Mouse (Mus musculus): ENCODE measurements around the gene Col20a1. TPM values are rescaled to one million over a fixed set of nuclear protein-coding genes. Genes with fewer than 3 reads are reported as not detected.

The Col20a1 gene
- polyA plus RNA-seq, 1 experiment from 2014 or later: 0.60 TPM

- Histone ChIP-seq H3K9ac (replicated peaks; ENCODE audit: low read depth, low read length) (no peak overlapping the region), H3K4me2 (ENCODE audit: low read depth, low read length) (no peak overlapping the region), H3K27ac (ENCODE audit: low read depth, low read length) (no peak overlapping the region), H3K27me3 (ENCODE audit: control insufficient read depth, insufficient read depth, low read length) (no peaks in the 10 kb centered on the region), H3K36me3 (ENCODE audit: control insufficient read depth, insufficient read depth, low read length) (no peaks in the 10 kb centered on the region), H3K4me1 (ENCODE audit: control insufficient read depth, insufficient read depth, low read length) (0 out of 2 replicates have a peak, but pooled peaks cover 3% of the 10 kb centered on the region), H3K4me3 (ENCODE audit: low read depth, low read length) (no peak overlapping the region), H3K9me3 (ENCODE audit: control insufficient read depth, low read length) (no peaks in the 10 kb centered on the region)
- 83% methylated on average over 11 of the region's 11 CpGs for WGBS
- ATAC-seq (ENCODE audit: low read depth): no peak
Measured at GRCm38 (mm10) chr2:181031406-181031934, 45.1 kb downstream of the Col20a1 start.

GRCm38 (mm10) chr2:181032407-181032806 is 46.1 kb downstream of the Col20a1 start:
- 55% methylated on average over 5 of the region's 5 CpGs for WGBS
- Histone ChIP-seq H3K4me2 (ENCODE audit: low read depth, low read length) (no peak overlapping the region), H3K27me3 (ENCODE audit: control insufficient read depth, insufficient read depth, low read length) (no peaks in the 10 kb centered on the region), H3K27ac (ENCODE audit: low read depth, low read length) (no peak overlapping the region), H3K9ac (replicated peaks; ENCODE audit: low read depth, low read length) (no peak overlapping the region), H3K9me3 (ENCODE audit: control insufficient read depth, low read length) (no peaks in the 10 kb centered on the region), H3K4me1 (ENCODE audit: control insufficient read depth, insufficient read depth, low read length) (no peaks in the 10 kb centered on the region), H3K4me3 (ENCODE audit: low read depth, low read length) (no peak overlapping the region), H3K36me3 (ENCODE audit: control insufficient read depth, insufficient read depth, low read length) (no peaks in the 10 kb centered on the region)
- ATAC-seq (ENCODE audit: low read depth): 0 out of 2 replicates have a peak, but pooled peaks have one; percentile 62

GRCm38 (mm10) chr2:181033310-181033709 is 47.0 kb downstream of the Col20a1 start:
- WGBS: 60% methylated on average over 6 of the region's 6 CpGs
- Histone ChIP-seq H3K9ac (replicated peaks; ENCODE audit: low read depth, low read length) (no peak overlapping the region), H3K4me3 (ENCODE audit: low read depth, low read length) (no peak overlapping the region), H3K9me3 (ENCODE audit: control insufficient read depth, low read length) (no peaks in the 10 kb centered on the region), H3K4me1 (ENCODE audit: control insufficient read depth, insufficient read depth, low read length) (no peaks in the 10 kb centered on the region), H3K27ac (ENCODE audit: low read depth, low read length) (no peak overlapping the region), H3K4me2 (ENCODE audit: low read depth, low read length) (no peak overlapping the region), H3K27me3 (ENCODE audit: control insufficient read depth, insufficient read depth, low read length) (no peaks in the 10 kb centered on the region), H3K36me3 (ENCODE audit: control insufficient read depth, insufficient read depth, low read length) (no peaks in the 10 kb centered on the region)
- ATAC-seq (ENCODE audit: low read depth): no peak

- Histone ChIP-seq H3K27me3 (ENCODE audit: control insufficient read depth, insufficient read depth, low read length) (no peaks in the 10 kb centered on the region), H3K9ac (replicated peaks; ENCODE audit: low read depth, low read length) (no peak overlapping the region), H3K9me3 (ENCODE audit: control insufficient read depth, low read length) (no peaks in the 10 kb centered on the region), H3K36me3 (ENCODE audit: control insufficient read depth, insufficient read depth, low read length) (no peaks in the 10 kb centered on the region), H3K4me3 (ENCODE audit: low read depth, low read length) (no peak overlapping the region), H3K4me2 (ENCODE audit: low read depth, low read length) (no peak overlapping the region), H3K4me1 (ENCODE audit: control insufficient read depth, insufficient read depth, low read length) (peaks cover 4% of the 10 kb centered on the region), H3K27ac (ENCODE audit: low read depth, low read length) (no peak overlapping the region)
- 84% methylated on average over 7 of the region's 7 CpGs for WGBS
- no peak for ATAC-seq (ENCODE audit: low read depth)
Measured at GRCm38 (mm10) chr2:181035186-181035585, 48.9 kb downstream of the Col20a1 start.

- H3K4me1 ChIP-seq (ENCODE audit: control insufficient read depth, insufficient read depth, low read length): peaks cover 6% of the 10 kb centered on the region
- ATAC-seq (ENCODE audit: low read depth): no peak
- 85% methylated on average over 6 of the region's 6 CpGs for WGBS
- no peaks in the 10 kb centered on the region for H3K27me3 ChIP-seq (ENCODE audit: control insufficient read depth, insufficient read depth, low read length)
- no peaks in the 10 kb centered on the region for H3K36me3 ChIP-seq (ENCODE audit: control insufficient read depth, insufficient read depth, low read length)
- H3K4me3 ChIP-seq (ENCODE audit: low read depth, low read length): no peak overlapping the region
- no peak overlapping the region for H3K27ac ChIP-seq (ENCODE audit: low read depth, low read length)
- no peaks in the 10 kb centered on the region for H3K9me3 ChIP-seq (ENCODE audit: control insufficient read depth, low read length)
- H3K9ac ChIP-seq (replicated peaks; ENCODE audit: low read depth, low read length): no peak overlapping the region
- H3K4me2 ChIP-seq (ENCODE audit: low read depth, low read length): no peak overlapping the region
Measured at GRCm38 (mm10) chr2:181036561-181036960, 50.2 kb downstream of the Col20a1 start.

- peaks cover 22% of the 10 kb centered on the region for H3K4me1 ChIP-seq (ENCODE audit: control insufficient read depth, insufficient read depth, low read length)
- no peaks in the 10 kb centered on the region for H3K36me3 ChIP-seq (ENCODE audit: control insufficient read depth, insufficient read depth, low read length)
- peak overlapping the region; percentile 48; the same call in 1 of the 2 replicates for H3K27ac ChIP-seq (ENCODE audit: low read depth, low read length)
- peak overlapping the region; percentile 79 for H3K9ac ChIP-seq (replicated peaks; ENCODE audit: low read depth, low read length)
- ATAC-seq (ENCODE audit: low read depth): peak; percentile 22; the same call in 1 of the 2 replicates
- WGBS: 2% methylated on average over 48 of the region's 63 CpGs
- H3K4me2 ChIP-seq (ENCODE audit: low read depth, low read length): peak overlapping the region; percentile 70
- no peaks in the 10 kb centered on the region for H3K9me3 ChIP-seq (ENCODE audit: control insufficient read depth, low read length)
- H3K27me3 ChIP-seq (ENCODE audit: control insufficient read depth, insufficient read depth, low read length): no peaks in the 10 kb centered on the region
- peak overlapping the region; percentile 54 for H3K4me3 ChIP-seq (ENCODE audit: low read depth, low read length)
Measured at GRCm38 (mm10) chr2:181038644-181039355, 52.5 kb downstream of the Col20a1 start.

- peak overlapping the region; percentile 70 for H3K4me2 ChIP-seq (ENCODE audit: low read depth, low read length)
- H3K4me3 ChIP-seq (ENCODE audit: low read depth, low read length): peak overlapping the region; percentile 54
- H3K9ac ChIP-seq (replicated peaks; ENCODE audit: low read depth, low read length): peak overlapping the region; percentile 79
- 0 out of 2 replicates have a peak, but pooled peaks have one; percentile 6 for ATAC-seq (ENCODE audit: low read depth)
- H3K27me3 ChIP-seq (ENCODE audit: control insufficient read depth, insufficient read depth, low read length): no peaks in the 10 kb centered on the region
- H3K4me1 ChIP-seq (ENCODE audit: control insufficient read depth, insufficient read depth, low read length): peaks cover 22% of the 10 kb centered on the region
- H3K27ac ChIP-seq (ENCODE audit: low read depth, low read length): no peak overlapping the region
- H3K36me3 ChIP-seq (ENCODE audit: control insufficient read depth, insufficient read depth, low read length): no peaks in the 10 kb centered on the region
- 0% methylated on average over 14 of the region's 16 CpGs for WGBS
- no peaks in the 10 kb centered on the region for H3K9me3 ChIP-seq (ENCODE audit: control insufficient read depth, low read length)
Measured at GRCm38 (mm10) chr2:181039356-181039680, 53.0 kb downstream of the Col20a1 start.

- Histone ChIP-seq H3K27me3 (ENCODE audit: control insufficient read depth, insufficient read depth, low read length) (no peaks in the 10 kb centered on the region), H3K27ac (ENCODE audit: low read depth, low read length) (no peak overlapping the region), H3K9me3 (ENCODE audit: control insufficient read depth, low read length) (no peaks in the 10 kb centered on the region), H3K4me3 (ENCODE audit: low read depth, low read length) (no peak overlapping the region), H3K36me3 (ENCODE audit: control insufficient read depth, insufficient read depth, low read length) (no peaks in the 10 kb centered on the region), H3K9ac (replicated peaks; ENCODE audit: low read depth, low read length) (no peak overlapping the region), H3K4me1 (ENCODE audit: control insufficient read depth, insufficient read depth, low read length) (peaks cover 22% of the 10 kb centered on the region), H3K4me2 (ENCODE audit: low read depth, low read length) (no peak overlapping the region)
- WGBS: 4% methylated on average over 7 of the region's 7 CpGs
- ATAC-seq (ENCODE audit: low read depth): peak; percentile 9; the same call in 1 of the 2 replicates
Measured at GRCm38 (mm10) chr2:181041941-181042340, 55.6 kb downstream of the Col20a1 start.

- H3K27me3 ChIP-seq (ENCODE audit: control insufficient read depth, insufficient read depth, low read length): no peaks in the 10 kb centered on the region
- H3K27ac ChIP-seq (ENCODE audit: low read depth, low read length): no peak overlapping the region
- no peaks in the 10 kb centered on the region for H3K36me3 ChIP-seq (ENCODE audit: control insufficient read depth, insufficient read depth, low read length)
- H3K4me1 ChIP-seq (ENCODE audit: control insufficient read depth, insufficient read depth, low read length): peaks cover 22% of the 10 kb centered on the region
- no peak overlapping the region for H3K4me2 ChIP-seq (ENCODE audit: low read depth, low read length)
- no peaks in the 10 kb centered on the region for H3K9me3 ChIP-seq (ENCODE audit: control insufficient read depth, low read length)
- H3K4me3 ChIP-seq (ENCODE audit: low read depth, low read length): no peak overlapping the region
- no peak for ATAC-seq (ENCODE audit: low read depth)
- no peak overlapping the region for H3K9ac ChIP-seq (replicated peaks; ENCODE audit: low read depth, low read length)
Measured at GRCm38 (mm10) chr2:181042376-181042775, 56.0 kb downstream of the Col20a1 start.
